In the genomic region with DNA sequence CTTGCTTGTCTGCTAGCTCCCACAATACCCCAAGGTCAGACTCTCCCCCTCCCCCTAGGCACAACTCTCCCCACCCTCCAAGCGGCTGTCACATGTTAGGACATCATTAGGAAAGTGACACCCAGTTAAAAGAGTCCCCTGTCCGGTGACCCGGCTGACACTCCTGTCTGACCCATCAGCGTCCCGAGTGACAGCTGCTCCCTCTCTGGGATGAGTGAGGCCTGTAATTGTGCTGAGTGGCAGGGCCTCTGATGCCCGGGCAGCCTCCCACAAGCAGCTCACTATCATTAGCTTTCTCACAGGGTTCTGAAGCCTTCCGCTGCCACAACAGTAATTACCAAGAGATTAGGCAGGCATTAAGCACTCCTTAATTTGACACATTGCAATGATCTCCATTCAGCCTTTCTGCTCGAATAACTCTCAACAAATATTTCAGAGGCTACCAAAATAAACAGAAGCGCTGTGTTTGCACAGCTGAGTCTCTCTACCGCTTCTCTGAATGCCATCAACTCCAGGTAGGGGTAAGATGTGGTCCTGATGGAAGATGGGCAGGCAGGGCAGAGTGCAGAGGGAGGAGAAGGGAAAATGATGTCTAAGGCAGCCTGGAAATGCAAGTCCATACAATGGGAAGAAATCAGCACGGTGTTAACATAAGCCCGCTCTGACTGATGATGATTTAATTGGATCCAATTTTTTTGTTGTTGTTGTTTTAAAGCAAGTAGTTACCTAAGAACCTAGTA, we compare ENCODE assay signal across 13 mouse cellular contexts.
DNase-seq lines count a peak whose midpoint lies in the region; ATAC-seq and TF ChIP-seq lines count a peak whose summit lies in the region.
"Had no signal": no experiment of that assay in that cellular context is flagged by ENCODE, and none has a peak within 500 bp of the region (broad histone marks: within the 10 kb centered on the region; RNA-seq: fewer than 3 reads in every experiment).

No protein-coding gene starts in this region.

- WGBS in forebrain, embryonic 12.5 days, result 4% methylated on average over 12 of the region's 12 CpGs
- 18% methylated on average over 12 of the region's 12 CpGs for WGBS in midbrain, embryonic 10.5 days
- 46% methylated on average over 12 of the region's 12 CpGs for WGBS in stomach, postnatal 0 days
- WGBS in liver, embryonic 11.5 days, result 61% methylated on average over 12 of the region's 12 CpGs

- peak; percentile 91 for ATAC-seq in forebrain, embryonic 12.5 days (ENCODE audit: low FRiP score)
- no peak for ATAC-seq in stomach, postnatal 0 days (ENCODE audit: low FRiP score, low TSS enrichment)
- no peak for ATAC-seq in liver, embryonic 11.5 days (replicated peaks; ENCODE audit: low FRiP score)

- no peak for TF ChIP-seq EP300 in stomach, postnatal 0 days (optimal IDR thresholded peaks at IDR 0.05)

- H3K9ac ChIP-seq in forebrain, embryonic 12.5 days, result no peak overlapping the region
- no peak overlapping the region for H3K9ac ChIP-seq in stomach, postnatal 0 days (ENCODE audit: low read length)
- no peak overlapping the region for H3K9ac ChIP-seq in liver, embryonic 11.5 days (ENCODE audit: low read depth, low read length)
- H3K9ac ChIP-seq: heart, embryonic 15.5 days; lung, embryonic 15.5 days had no signal

- H3K27me3 ChIP-seq in forebrain, embryonic 12.5 days, result peaks cover 91% of the 10 kb centered on the region
- H3K27me3 ChIP-seq in midbrain, embryonic 10.5 days (ENCODE audit: low read depth, poor library complexity, severe bottlenecking), result peaks cover 80% of the 10 kb centered on the region
- H3K27me3 ChIP-seq in stomach, postnatal 0 days (ENCODE audit: control insufficient read depth, insufficient read depth, low read length), result no peaks in the 10 kb centered on the region
- no peaks in the 10 kb centered on the region for H3K27me3 ChIP-seq in liver, embryonic 11.5 days (replicated peaks; ENCODE audit: control insufficient read depth, insufficient read depth, low read length)
- H3K27me3 ChIP-seq: heart, embryonic 15.5 days; lung, embryonic 15.5 days had no signal

- no peaks in the 10 kb centered on the region for H3K9me3 ChIP-seq in forebrain, embryonic 12.5 days
- H3K9me3 ChIP-seq in midbrain, embryonic 10.5 days (replicated peaks), result no peaks in the 10 kb centered on the region
- H3K9me3 ChIP-seq in stomach, postnatal 0 days (ENCODE audit: control insufficient read depth, low read length), result no peaks in the 10 kb centered on the region
- H3K9me3 ChIP-seq in liver, embryonic 11.5 days (ENCODE audit: control insufficient read depth, low read length), result no peaks in the 10 kb centered on the region
- H3K9me3 ChIP-seq: heart, embryonic 15.5 days; lung, embryonic 15.5 days had no signal

- H3K4me2 ChIP-seq in forebrain, embryonic 12.5 days, result peak overlapping the region; percentile 26; the same call in 1 of the 2 replicates
- no peak overlapping the region for H3K4me2 ChIP-seq in stomach, postnatal 0 days (replicated peaks; ENCODE audit: low read depth)
- no peak overlapping the region for H3K4me2 ChIP-seq in liver, embryonic 11.5 days
- H3K4me2 ChIP-seq: heart, embryonic 15.5 days; lung, embryonic 15.5 days had no signal

- DNase-seq in left cerebral cortex, adult 11 months (ENCODE audit: low spot score), result peak; percentile 2
- DNase-seq in left cerebral cortex, adult 18-20 months (ENCODE audit: low spot score in 2 of 2), result no peak
- peak; percentile 60 for DNase-seq in midbrain, embryonic 10.5 days (ENCODE audit: low spot score)
- DNase-seq in retina, postnatal 1 day, result peak; percentile 94
- no peak for DNase-seq in stomach, postnatal 0 days (ENCODE audit: low spot score)
- no peak for DNase-seq in lung, postnatal 25 days (ENCODE audit: low spot score)
- no peak for DNase-seq in liver, embryonic 11.5 days (ENCODE audit: low spot score)
- DNase-seq: kidney, adult 2 months; left cerebral cortex, postnatal 4 days; right cerebral cortex, postnatal 25 days had no signal

- peak overlapping the region; percentile 46; the same call in 1 of the 2 replicates for H3K27ac ChIP-seq in forebrain, embryonic 12.5 days
- peak overlapping the region; percentile 73 for H3K27ac ChIP-seq in midbrain, embryonic 10.5 days (replicated peaks)
- H3K27ac ChIP-seq in stomach, postnatal 0 days (replicated peaks), result no peak overlapping the region
- no peak overlapping the region for H3K27ac ChIP-seq in liver, embryonic 11.5 days (ENCODE audit: low read depth, low read length)
- H3K27ac ChIP-seq: heart, embryonic 15.5 days; lung, embryonic 15.5 days had no signal

- H3K4me1 ChIP-seq in forebrain, embryonic 12.5 days, result peaks cover 23% of the 10 kb centered on the region
- peaks cover 33% of the 10 kb centered on the region for H3K4me1 ChIP-seq in midbrain, embryonic 10.5 days
- H3K4me1 ChIP-seq in stomach, postnatal 0 days (replicated peaks; ENCODE audit: control insufficient read depth, insufficient read depth), result no peaks in the 10 kb centered on the region
- no peaks in the 10 kb centered on the region for H3K4me1 ChIP-seq in liver, embryonic 11.5 days (replicated peaks; ENCODE audit: control insufficient read depth, insufficient read depth, low read length)

- no peak overlapping the region for H3K4me3 ChIP-seq in forebrain, embryonic 12.5 days (replicated peaks)
- H3K4me3 ChIP-seq in midbrain, embryonic 10.5 days, result peak overlapping the region; percentile 9; the same call in 1 of the 2 replicates
- no peak overlapping the region for H3K4me3 ChIP-seq in stomach, postnatal 0 days (ENCODE audit: low read depth, low read length)
- no peak overlapping the region for H3K4me3 ChIP-seq in liver, embryonic 11.5 days (ENCODE audit: low read depth, low read length)
- H3K4me3 ChIP-seq: heart, embryonic 15.5 days; lung, embryonic 15.5 days had no signal

- TF ChIP-seq CTCF in stomach, postnatal 0 days (IDR thresholded peaks at IDR 0.05; ENCODE audit: low read depth), result no peak

- H3K36me3 ChIP-seq in forebrain, embryonic 12.5 days (replicated peaks), result no peaks in the 10 kb centered on the region
- no peaks in the 10 kb centered on the region for H3K36me3 ChIP-seq in midbrain, embryonic 10.5 days
- no peaks in the 10 kb centered on the region for H3K36me3 ChIP-seq in stomach, postnatal 0 days (ENCODE audit: control insufficient read depth, insufficient read depth, low read length)
- H3K36me3 ChIP-seq in liver, embryonic 11.5 days (ENCODE audit: control insufficient read depth, insufficient read depth, low read length), result no peaks in the 10 kb centered on the region
- H3K36me3 ChIP-seq: heart, embryonic 15.5 days; lung, embryonic 15.5 days had no signal

Comparison
In these comparisons a context has a peak if more than half of its experiments do, and no peak if none do; other contexts are left out.
1. DNase-seq: peak in left cerebral cortex, adult 11 months (single experiment), midbrain, embryonic 10.5 days (single experiment) and retina, postnatal 1 day (single experiment); none in left cerebral cortex, adult 18-20 months (0 of 2), stomach, postnatal 0 days (single experiment), lung, postnatal 25 days (single experiment) and liver, embryonic 11.5 days (single experiment).
2. H3K27ac ChIP-seq: peak in forebrain, embryonic 12.5 days (single experiment) and midbrain, embryonic 10.5 days (single experiment); none in stomach, postnatal 0 days (single experiment) and liver, embryonic 11.5 days (single experiment).